Mouse (Mus musculus) bone marrow macrophage, adult 2 months (primary cell): ENCODE measurements around the gene Dmrt3.
A peak's percentile ranks its signal among the peaks of the same experiment; 100 is the strongest.

Experiments
- CTCF ChIP-seq: IDR thresholded peaks from 2 replicates; pipeline ENCODE4 v1.5.1; 2012; ENCODE audit warnings: low read depth, mild to moderate bottlenecking, low read length, moderate library complexity
- POLR2A ChIP-seq: IDR thresholded peaks from 2 replicates; pipeline ENCODE4 v1.6.1; 2012; ENCODE audit warnings: mild to moderate bottlenecking, low read depth, low read length, borderline replicate concordance

GRCm38 (mm10) chr19:25635622-25636244 is 25.6 kb downstream of the Dmrt3 start:
- TF ChIP-seq CTCF = peak; percentile 82
- TF ChIP-seq POLR2A = no peak
